Mouse (Mus musculus): ENCODE data around the gene Pcyt1b. TPM values are rescaled to one million over a fixed set of nuclear protein-coding genes. Genes with fewer than 3 reads are reported as not detected.

Pcyt1b gene
- under 1 TPM; 0.64 to 0.74 TPM for total RNA-seq (2023)

DNA sequence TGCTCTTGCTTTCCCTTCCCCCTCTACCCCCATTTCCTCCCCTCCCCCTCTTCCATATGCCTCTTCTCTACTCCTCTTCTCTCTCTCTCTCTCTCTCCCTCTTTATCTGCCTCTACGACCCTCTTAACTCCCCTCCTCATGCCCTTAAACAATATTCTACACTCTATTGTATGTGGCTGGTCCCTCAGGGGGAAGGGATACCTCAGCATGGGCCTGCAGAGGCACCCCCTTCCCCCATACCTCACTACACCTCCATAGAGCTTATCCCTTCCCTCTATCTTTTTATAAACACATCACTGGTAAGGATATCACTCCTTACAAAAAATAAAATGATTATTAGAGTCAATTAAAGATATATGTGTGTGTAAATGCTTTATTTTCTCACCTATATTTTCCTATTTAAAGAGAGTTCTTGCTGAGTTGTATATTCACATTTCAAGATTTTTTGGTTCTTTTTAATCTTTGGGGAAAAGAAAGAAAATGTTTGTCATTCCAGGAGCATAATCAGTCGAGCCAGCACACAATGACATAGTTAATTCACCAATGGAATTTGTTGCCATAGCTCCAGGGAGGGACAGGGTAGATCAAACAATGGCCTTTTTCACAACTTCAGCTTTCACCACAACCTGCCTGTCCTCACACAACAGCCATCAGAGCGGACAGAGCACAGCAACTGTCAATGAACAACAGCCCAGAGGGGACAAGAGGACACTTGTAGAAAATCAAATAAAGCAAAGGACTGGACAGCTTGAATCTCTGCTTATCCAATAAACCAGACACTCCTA, at the start of gene Pcyt1b:
Pcyt1b (plus strand) TSS at position 646 of the 785 bp plus-strand sequence.

DNA sequence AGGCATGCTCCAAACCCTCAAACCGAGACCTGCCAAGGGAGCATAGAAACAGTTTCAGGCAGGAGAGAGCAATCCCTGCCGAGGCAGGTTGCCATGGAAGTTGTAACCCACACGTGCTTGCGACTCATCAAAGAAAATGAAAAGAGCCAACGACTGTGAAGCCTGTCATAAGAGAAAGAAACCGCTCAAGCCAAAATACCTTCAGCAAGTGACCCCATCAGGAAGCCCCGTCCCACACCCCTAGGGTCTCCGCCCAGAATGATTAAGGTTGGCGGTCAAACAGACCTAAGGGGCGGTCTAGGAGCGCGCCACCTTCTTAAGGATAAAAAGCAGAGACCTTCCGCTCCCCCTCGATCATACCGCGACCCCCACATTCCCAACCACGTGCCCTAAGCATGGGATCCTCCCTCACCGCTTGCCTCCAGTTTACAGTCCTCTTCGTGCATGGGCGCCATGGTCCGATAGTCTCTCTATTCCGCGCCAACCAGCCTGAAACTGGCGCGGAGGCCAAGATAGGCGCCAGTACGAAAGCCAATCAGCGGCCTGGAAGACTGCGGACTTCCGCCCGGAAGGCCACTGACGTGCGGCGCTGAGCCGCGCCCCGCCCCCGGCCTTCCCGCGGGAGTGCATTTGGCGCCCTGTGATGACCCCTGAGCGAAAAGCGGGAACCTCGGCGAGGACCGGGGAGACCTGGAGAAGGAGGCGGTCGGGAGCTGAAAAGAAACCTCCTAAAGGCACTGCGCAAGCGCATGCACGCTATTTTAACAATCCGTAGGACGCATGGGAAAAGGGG, 22.8 kb upstream of the Pcyt1b start, which contains the start of gene Pola1:
Pola1 (minus strand) TSS at position 499 of the 793 bp plus-strand sequence.

Other genes with a start within 250 kb of the Pcyt1b start
- gene Pola1, start 22.7 kb upstream of the Pcyt1b start, total RNA-seq (2023) = 10 to 100 TPM in 1 of 2 experiments, 1 to 10 TPM in 1; 9.8 to 11.7 TPM
- gene Pdk3, start 177.3 kb downstream of the Pcyt1b start, total RNA-seq (2023) = 10 to 100 TPM; 12.7 to 15.8 TPM